Mouse (Mus musculus) cerebellum, postnatal 25 days (tissue): Measurements from ENCODE around the gene 3100002H09Rik.
A peak's percentile ranks its signal among the peaks of the same experiment; 100 is the strongest.

ENCODE experiments used
- DNase-seq, 2 experiments: peaks; one replicate each; pipeline ENCODE4 v3.0.0; 2021; ENCODE audit warnings: mixed read lengths in 2 of 2

Gene 3100002H09Rik

GRCm38 (mm10) chr4:124610703-124611102, at the start of gene 3100002H09Rik:
TSS of gene 3100002H09Rik (minus strand) at chr4:124610803.
- DNase-seq: no peak

- DNase-seq: peak in 1 of 2 experiments; percentile 14
Observed at GRCm38 (mm10) chr4:124659251-124660217, 48.9 kb upstream of the 3100002H09Rik start.

DNA sequence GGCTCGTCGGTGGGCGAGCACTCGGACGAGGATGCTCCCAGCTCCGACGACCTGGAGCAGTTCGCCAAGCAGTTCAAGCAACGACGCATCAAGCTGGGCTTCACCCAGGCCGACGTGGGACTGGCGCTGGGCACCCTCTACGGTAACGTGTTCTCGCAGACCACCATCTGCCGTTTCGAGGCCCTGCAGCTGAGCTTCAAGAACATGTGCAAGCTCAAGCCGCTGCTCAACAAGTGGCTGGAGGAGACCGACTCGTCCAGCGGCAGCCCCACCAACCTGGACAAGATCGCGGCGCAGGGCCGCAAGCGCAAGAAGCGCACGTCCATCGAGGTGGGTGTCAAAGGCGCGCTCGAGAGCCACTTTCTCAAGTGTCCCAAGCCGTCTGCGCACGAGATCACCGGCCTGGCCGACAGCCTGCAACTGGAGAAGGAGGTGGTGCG, 47.8 kb upstream of the 3100002H09Rik start:
- peak in 1 of 2 experiments; percentile 14 for DNase-seq

GRCm38 (mm10) chr4:124657781-124658180, 47.2 kb upstream of the 3100002H09Rik start:
- peak; percentile 27 to 34 for DNase-seq

- DNase-seq: peak; percentile 69 to 84
Observed at GRCm38 (mm10) chr4:124656854-124657650, 46.4 kb upstream of the 3100002H09Rik start.

DNA sequence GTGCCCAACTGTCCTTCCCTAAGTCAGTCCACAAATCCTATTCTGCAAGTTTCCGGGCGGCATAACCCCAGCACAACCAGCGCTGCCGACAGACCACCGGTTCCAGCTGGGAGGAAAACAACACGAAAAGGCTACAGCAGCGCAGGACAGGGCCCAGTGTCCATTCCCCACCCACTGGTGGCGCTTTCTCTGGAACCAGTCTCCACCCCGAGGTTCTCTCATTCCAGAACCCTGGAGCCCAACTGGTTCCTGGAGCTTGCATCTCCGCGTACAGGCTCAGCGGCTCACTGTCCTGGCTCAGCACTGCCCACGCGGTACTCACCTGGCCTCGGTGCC, 45.9 kb upstream of the 3100002H09Rik start, which contains the start of gene Pou3f1:
Gene Pou3f1 (plus strand): TSS at position 290 of the 336 bp plus-strand sequence.
- peak in 1 of 2 experiments; percentile 54 for DNase-seq

- no peak for DNase-seq
Observed at GRCm38 (mm10) chr4:124652886-124653285, 42.3 kb upstream of the 3100002H09Rik start.

DNA sequence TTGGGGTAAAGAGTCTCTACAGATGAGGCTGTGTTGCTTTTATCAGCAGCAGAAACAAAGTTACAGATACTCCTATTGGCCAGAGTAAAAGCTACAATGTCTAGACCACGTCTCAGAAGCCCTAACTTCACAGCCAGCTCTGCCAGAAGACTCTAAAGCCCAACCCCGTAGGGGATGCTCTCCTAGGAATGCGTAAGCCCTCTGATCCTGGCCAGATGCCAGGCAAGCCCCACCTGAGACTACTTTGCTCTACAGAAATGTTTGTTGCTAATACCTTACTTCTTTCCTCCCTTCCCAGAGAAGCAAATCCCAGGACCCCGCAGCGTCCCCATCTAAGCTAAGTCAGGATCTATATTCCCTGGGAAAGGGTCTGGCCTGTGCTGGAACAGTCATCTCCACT, 37.3 kb upstream of the 3100002H09Rik start:
- DNase-seq: no peak

DNA sequence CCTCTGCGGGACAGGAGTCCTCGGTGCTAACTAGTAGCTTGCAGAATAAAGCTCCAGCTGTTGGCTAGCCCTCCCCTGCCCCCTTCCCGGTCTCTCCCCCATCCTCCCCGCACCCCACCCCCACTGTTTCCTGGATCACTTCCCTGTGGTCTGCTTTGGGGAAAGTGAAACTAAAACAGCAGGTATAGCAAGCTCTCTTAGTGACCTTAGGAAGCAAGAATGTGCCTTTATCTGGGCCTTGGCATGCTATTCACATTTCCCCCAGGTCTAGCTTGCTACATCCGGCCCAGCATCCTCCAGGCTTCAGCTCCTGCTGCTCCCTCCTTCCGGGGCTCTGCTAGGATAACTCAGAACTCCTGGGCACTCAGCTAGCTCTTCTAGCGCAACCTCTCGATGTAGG, 36.0 kb upstream of the 3100002H09Rik start:
- no peak for DNase-seq

DNA sequence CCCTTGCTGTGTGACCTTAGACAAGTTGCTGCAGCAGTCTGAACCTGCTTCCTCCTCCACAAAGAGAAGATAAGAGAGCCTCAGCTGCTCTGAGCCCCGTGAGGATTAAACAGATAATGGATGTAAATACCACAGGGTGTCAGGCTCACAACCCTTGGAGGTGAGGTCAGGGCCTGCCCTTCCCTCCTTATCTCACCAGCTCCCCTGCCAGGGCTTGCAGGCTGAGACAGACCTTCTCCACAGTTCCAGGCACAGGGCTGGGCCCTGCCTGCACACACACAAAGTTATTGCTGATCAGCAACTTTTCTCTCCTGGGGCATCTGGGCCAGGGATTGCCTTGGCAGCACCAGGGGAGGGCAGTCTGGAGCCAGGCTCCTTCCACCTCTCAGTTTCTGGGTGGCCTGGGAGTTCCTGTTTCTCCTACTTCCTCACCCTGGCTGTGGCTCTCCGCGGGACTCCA, 34.4 kb upstream of the 3100002H09Rik start:
- DNase-seq: no peak

- DNase-seq: no peak
Observed at GRCm38 (mm10) chr4:124643859-124644258, 33.3 kb upstream of the 3100002H09Rik start.

DNA sequence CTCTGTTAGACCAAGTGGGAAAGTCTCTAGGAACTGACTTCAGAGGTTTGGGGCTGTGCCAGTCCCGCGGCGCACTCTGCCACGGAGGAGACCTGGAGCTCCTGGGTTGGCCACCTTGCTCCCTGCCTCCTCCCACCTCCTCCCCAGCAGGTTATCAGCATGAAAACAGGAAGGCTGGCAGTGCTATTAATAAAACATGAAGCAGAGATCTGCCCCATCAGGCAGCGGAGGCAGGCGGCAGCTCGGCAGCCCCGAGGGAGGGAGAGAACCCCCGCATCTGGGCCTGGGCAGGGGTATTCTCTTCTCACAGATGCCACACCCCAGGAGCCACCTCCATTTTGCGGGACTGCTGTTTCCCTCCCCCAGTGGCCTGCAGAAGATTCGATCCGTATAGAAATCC, 29.1 kb upstream of the 3100002H09Rik start:
- no peak for DNase-seq

DNA sequence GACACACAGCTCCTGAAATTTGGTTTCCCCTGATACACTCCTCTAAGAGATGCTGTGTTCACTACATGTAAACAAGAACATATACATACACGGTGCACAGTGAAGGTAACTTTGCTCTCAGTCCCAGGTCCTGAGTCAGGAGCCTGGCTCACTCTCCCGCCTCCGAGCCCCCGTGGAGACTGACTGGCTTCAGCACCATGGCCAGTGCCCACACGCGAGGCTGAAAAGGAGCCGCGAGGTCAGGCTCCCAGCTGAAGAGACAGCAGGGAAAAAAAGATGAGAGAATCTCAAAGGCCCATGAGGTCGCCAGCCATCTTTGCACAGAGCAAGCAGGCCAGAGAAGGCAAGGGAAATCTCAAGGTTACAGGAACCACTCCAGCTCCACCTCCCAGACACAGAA, 22.7 kb upstream of the 3100002H09Rik start:
- no peak for DNase-seq

DNA sequence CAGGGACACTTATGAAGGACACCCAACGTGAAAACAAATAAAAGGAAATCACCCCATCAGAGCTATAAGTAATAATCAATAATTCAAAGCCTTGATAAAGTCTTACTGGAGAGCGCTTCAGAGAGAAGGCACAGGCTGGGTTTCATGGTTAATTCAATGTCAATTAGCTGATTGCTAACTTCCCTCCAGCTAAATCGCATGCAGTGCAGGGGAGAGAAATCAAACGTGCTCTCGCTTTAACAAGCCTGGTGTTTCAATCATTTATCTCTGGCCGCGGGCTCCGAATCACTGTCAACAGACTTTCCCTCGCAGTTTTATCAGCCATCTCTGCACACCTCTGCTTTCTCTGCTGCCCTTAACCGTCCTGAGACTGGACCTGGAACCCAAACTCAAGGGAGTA, 22.3 kb upstream of the 3100002H09Rik start:
- no peak for DNase-seq

DNA sequence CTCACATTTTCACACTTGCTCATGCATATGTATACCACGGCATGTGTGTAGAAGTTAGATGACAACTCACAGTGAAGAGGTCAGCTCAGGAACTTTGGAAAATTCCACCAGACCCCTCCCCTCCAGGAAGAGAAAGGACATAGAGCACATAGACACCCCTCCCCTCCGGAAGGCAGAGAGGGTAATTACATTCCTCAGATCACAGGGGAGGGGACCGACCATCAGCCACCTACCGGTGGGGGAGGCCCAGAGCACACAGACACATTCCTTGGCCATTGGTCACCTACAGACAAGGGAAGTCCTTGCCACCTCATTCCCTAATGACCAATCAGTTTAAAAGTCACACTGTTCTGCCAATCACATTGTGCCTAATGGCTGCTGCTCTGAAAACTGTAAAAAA, 20.9 kb upstream of the 3100002H09Rik start:
- DNase-seq: no peak

DNA sequence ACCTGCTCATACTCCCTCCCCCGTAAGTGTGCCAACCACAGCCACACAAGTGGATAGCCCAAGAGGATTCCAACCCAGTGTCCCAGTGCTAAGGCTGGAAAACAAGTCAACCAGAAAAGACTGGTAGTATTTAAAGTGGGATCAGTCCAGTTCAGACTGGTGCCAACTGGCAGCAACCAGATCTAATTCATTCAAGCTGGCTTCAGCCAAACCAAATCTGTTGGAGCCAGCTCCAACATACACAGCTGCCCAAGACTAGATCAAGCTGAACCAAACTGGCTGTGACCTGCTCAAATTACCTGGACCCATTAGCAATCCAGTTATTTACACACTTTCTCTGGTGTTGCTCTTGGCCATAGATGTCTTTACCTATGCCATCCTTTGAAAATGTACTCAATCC, 16.2 kb upstream of the 3100002H09Rik start:
- no peak for DNase-seq

DNA sequence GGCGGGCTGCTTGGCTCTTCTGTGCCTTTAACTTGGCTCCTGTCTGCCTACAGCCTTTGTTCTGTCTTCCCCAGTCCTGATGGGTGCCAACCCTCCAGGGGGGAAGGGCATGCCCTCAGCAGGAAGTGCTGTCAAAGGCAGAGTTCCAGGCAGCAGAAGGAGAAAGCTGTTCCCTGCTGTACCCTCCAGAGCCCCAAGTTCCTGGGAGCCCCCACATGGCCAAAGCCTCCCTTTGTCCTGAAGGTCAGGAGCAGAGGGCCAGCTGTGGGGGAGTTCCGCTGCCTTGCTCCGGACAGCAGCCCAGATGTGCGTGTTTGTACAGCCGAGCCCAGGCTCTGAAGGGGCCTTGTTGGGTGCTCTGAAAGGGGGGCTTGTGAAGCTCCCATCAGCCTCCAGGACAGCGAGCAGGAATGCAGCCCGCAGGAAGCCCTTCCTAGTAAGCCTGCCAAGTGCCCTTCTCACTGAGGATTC, 13.5 kb upstream of the 3100002H09Rik start:
- DNase-seq: peak; percentile 13 to 14

- DNase-seq: no peak
Observed at GRCm38 (mm10) chr4:124622566-124622965, 12.0 kb upstream of the 3100002H09Rik start.

- DNase-seq: no peak
Observed at GRCm38 (mm10) chr4:124621406-124621805, 10.8 kb upstream of the 3100002H09Rik start.

GRCm38 (mm10) chr4:124618599-124618998, 8.0 kb upstream of the 3100002H09Rik start:
- no peak for DNase-seq

DNA sequence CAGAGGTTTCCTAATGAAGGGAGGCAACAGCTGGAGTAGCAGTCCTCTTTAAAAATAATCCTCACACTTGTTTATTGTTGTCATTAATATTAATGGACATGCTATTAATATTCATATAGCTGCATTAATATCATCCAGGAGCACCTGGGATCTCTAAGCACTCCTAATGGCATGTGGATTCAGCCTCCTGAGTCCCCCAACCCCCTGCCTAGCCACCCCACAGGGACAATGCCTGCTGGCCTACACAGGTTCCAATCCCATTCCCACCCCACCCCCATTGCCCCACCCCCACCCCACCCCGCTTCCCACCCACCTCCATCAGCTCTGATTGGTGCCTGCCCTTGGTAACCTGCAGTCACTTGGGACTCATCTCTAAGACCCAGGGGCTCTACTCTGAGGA, 6.0 kb upstream of the 3100002H09Rik start:
- DNase-seq: no peak

DNA sequence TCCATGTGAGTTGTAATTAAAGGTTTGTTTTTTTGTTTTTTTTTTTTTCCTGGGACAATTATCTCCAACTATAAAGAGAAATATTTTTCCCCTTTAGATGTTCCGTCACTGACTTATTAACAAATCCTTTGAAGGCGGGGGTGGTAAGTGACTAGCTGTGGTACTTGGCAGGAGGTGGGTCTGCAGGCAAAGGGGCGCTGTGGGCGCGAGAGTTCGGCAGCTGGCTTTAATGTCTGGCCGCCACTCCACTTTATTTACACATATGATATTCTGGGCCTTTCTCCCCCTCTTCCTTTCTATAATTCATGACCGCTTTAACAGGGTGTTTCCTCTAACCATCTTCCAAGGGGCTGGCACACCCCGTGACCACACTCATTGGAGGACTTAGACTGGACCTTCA, 5.4 kb upstream of the 3100002H09Rik start:
- no peak for DNase-seq

- no peak for DNase-seq
Observed at GRCm38 (mm10) chr4:124615406-124615960, 4.9 kb upstream of the 3100002H09Rik start.
